Mouse (Mus musculus) megakaryocyte, adult 5-6 weeks (primary cell): ENCODE measurements around the gene Pappa2. TPM values are rescaled to one million over a fixed set of nuclear protein-coding genes. Genes with fewer than 3 reads are reported as not detected.

ENCODE experiments used
- ATAC-seq: 2 replicates; pipeline ENCODE4 v1.8.0; 2016; ENCODE audit warnings: mild to moderate bottlenecking, inconsistent platforms; ENCODE audit not compliant: poor library complexity, severe bottlenecking
- total RNA-seq, 2 experiments: library from RNA; stranded (forward) in 1 of 2; stranded (reverse) in 1 of 2; fragments of 153-499, 151-499 nt in 1 of 2; fragments of 221-1000, 200-1000 nt in 1 of 2; gene quantifications; 2 replicates each; pipeline versions ENCODE4 v1.2.3 to v1.2.4; 2015 to 2017

Gene Pappa2
- total RNA-seq (2015) (not detected in 2 replicates), total RNA-seq (2017) (not detected in 2 replicates)

DNA sequence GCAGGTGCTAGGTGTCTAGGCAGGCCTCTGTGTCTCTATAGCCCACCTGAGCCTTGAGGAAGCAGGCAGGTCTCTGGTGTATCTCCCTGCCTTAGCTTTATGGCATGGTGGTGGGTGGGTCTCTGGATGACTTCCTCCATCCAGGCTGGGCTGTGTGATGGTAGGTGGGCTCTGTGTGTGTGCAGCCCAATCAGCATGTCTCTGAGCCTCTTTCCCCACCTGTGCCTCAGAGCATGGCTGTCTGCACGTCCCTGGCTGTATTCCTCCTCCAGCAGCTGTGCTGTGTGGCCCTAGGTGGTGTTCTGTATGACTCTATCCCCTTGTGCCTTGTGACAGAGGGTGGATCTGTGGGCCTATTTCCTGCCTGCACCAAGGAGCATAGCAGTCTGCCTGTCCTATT is at the start of gene Pappa2:
TSS of gene Pappa2 (minus strand) at position 101 of the 400 bp plus-strand sequence.
- ATAC-seq, result no peak

DNA sequence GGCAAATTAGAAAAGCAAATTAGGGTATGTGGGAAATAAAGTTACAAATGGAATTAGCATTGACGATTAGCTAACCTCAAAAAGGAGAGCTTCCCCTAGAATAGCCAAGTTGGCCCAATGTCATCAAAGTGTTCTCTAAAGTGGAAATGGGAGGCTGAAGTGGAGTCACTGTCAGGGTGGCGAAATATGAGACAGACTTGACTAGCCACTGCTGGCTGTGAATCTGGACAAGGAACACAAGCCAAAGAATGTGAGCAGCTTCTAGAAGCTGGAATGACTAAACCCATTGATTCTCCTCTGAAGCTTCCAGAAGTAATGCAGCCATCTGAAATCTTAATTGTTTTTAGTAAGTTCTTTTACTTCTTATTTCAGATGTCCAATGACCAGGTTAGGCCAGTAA is 48.8 kb upstream of the Pappa2 start:
- no peak for ATAC-seq

DNA sequence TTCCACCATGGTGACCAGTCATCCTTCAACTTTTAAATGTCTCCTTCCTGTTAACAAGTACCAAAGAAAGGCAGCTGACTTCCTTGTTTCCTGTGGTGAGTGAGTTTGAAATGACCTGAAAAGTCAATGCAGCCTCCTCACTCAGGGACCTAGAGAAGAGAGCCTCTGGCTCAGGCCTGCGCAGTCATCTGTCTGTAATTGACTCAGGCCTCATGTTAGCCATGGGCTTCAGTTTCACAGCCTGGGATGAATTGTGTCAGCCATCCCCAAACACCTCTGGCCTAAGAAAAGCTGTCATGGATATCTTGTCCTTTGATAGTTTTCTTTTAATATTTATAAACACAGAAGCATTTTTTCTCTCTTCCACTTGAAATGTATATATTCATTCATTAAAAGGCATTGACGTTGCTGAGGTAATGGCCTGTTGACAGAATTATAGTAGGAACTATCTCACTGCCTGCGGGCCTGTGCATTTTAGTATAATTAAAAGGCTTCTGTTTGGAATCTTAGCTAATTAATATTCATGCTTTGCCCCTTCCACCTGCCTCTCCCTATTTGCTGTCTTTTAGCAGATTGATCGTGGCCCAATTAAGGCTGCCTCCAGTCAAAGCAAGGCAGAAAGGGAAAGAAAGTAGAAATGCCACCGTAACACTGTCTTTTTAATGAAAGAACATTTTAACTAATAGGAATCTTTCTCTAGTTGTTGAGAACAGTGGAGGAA is 34.8 kb upstream of the Pappa2 start:
- ATAC-seq, result no peak

DNA sequence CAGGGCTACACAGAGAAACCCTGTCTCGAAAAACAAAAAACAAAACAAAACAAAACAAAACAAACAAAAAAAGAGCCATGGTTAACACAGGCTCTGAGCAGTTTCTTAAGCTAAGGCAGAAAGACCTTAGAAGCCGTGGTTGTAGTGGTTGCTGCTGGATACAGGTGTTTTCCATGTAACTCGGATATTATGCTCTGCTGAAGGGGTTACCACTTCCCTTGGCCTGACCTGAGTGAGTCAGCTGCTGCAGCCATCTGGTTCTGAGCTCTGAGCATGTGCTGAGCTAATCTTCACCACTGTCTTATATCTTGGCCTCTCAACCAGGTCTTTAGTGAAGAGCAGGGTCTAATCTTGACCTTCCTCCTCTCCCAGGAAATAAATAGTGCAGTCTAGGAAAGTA is 6.8 kb upstream of the Pappa2 start:
- ATAC-seq, result no peak

DNA sequence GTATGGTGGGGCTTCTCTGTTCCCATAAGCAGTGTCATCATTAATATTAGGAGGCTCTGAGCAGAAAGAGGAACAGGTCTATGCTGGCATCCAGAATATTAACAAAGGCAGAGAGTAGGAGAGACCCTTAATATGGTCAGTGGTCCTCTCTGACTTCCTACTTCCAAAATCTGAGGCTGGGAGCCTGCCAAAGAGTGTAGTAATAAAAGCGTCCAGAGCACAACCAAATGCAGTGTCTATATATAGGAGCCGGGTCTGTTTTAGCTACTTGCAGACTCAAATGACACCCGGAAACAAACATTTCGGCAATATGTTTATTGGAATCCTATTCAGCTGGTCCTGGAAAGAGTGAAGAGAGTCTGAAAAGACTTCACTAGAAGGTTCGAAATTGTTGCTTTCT is 17.9 kb downstream of the Pappa2 start:
- ATAC-seq, result no peak

DNA sequence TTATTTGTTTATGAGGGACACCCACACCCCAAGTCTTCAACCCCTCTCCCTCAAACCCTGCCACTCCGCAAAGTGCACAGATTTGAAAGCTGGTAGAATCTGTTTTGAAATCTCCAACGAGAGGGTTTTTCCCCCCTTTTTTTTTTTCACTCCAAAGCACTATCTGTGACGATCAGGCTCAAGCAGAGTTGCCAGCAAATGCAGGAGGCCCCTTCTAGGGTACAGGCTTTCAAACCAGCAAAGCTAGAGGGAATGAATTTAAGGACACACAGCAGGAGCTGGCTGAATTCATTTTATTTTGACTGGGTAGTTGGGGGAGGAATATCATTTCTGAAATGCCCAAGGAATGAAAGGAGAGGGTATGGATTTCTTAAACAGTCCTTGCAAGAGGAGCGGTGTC is 19.3 kb downstream of the Pappa2 start:
- ATAC-seq, result no peak

DNA sequence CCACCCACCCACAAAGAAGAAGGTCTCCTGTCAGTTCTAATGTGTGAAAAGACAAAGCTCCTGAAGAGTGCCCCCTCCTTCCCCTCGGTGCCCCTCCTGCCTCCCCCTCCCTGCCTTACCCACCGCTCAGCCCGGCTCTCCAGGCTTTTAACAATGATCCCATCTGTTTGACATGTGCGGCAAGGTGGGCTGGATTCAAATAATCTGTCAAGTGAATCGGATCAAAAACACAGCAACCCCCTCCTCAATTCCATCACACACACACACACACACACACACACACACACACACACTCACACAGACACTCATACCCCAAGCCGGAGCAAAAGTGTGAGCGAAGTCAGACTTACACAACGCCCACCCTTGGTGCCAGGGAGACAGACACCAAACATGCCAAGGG is 19.7 kb downstream of the Pappa2 start:
- ATAC-seq, result no peak

DNA sequence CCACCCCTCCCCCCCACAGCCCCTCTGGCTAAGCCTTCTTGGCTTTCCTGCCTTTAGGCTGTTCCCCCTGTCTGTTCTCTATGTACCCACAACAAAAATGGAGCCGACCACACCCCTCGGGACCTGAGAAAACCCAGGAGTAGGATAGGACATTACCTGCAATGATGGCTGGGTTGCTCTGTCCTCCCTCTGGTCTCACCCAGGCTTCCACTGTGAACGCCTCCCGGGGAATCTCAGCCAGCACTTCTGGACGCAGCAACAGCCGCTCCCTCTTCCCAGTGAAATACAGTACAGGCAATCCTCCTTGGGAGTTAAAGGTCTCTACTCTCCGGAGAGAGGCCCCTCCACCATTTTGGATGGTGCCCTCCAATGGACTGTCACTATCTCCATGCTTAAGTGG is 23.9 kb downstream of the Pappa2 start:
- no peak for ATAC-seq

DNA sequence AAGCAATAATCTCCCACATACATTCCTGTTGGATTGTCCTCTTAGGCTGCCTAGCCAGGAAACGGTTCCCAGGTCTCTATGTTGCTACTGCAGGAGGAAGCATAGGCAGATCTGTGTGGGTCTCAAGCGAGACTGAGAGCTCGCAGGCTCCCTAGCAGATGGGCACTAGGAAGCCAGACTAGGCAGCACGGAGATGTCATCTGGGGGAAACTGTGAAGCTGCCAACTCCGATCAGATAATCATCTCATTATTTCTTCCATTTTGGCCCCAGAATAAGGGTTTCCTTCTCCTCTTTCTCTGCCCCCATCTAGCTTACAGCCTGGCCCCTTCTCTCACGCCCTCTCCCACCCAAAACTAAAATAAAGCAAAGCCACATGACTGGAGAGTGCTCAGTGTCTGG is 25.5 kb downstream of the Pappa2 start:
- no peak for ATAC-seq

DNA sequence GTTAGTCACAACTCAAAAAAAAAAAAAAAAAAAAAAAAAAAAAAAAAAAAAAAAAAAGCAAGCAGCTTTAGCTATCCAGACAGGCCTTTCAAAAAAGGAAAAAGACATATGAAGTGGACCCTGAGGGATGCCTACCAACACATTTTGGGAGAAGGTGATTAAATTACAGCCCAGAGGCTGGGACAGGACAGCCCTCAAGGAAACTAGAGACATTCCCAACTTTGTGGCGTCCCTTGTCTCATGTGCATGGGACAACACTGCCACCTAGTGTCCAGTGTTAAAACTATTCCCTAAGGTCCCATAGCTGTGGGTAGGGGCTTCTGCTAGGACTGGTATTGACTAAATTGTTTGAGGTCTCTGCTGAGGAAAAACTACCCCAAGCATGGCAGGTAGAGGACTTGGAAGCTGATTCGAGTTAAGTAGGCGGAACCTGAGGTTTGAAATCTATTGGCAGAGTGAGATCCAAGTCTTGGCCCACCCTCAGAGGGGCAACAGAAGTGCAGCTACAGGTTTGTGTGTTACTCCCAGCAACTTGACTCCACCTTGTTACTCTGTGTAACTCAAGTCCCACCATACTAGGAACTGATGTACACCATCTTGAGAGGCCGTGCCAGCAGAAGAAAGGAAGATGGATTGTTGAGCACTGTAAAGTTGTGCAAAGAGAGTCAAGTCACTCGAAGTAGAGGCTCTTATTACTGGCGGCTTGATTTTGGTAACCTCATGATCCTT is 26.6 kb downstream of the Pappa2 start:
- ATAC-seq, result peak; percentile 79

DNA sequence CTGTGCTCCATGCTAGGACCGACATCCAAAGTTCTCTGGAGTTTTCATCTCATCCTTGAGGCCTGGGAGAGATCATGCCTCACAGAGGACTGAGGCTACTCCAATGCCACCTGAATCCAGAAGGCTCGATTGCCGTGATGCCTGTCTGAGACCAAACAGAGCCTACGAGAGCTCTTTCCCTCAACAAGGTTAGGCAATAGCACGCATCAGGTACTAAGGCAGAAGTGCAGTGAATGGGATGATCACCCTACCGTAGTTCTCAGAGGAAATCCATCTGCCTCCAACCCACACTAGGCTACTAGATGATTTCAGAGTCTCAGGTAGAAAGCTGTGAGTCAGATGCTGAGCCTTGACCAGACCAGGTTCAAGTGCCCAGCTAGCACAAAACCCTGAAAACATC is 31.2 kb downstream of the Pappa2 start:
- no peak for ATAC-seq

DNA sequence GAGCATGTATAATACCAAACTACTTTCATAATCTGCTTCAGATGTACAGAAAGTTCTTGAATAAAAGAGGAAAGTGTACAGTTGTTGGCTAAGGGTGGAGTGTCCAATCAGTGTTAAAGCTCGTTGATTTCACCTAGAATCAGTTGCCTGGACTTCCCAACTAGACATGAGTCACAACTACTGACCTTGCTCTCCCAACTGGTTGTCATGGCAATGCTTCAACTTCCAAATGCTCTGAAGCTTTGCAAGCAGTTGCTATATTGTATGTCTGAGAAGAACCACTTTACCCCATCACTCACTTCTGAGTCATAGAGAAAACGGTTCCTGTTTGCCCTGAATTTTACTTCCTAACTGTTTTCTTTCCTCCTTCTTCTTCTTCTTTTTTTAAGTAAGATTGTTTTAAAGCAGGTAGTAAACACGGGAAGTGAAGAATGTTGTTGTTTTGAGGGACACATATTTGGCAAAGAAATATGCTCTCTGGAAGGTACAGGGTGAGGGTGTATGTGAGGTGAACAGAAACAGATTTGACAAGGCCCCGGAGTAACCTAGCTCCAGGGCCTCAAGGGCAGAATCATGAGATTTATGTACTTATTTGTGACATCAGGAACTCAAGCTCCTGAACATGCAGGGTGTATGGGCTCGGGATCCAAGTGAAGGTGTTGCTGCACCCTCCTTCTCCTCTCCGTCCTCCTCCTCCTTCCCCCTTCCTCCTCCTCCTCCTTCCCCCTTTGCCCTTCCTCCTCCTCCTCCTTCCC is 32.1 kb downstream of the Pappa2 start:
- ATAC-seq, result no peak

DNA sequence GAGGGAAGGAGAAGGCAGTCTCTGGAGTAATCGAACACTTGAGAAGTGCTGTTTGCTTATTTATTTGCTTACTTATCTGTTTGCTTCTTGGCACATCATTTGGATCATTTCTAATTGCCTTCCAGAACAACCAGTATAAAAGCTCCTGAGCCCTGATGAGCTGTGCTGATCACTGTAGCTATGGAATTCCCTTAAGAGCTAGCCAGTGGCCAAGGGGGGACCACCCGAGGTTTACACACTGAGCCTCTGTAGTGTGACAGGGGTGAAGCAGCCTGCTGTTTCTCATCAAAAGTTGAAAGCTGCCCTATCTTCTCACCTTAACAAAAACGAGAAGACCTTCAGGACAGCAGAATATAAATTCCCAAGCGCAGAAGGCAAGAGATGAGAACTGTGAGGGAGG is 35.4 kb downstream of the Pappa2 start:
- no peak for ATAC-seq

DNA sequence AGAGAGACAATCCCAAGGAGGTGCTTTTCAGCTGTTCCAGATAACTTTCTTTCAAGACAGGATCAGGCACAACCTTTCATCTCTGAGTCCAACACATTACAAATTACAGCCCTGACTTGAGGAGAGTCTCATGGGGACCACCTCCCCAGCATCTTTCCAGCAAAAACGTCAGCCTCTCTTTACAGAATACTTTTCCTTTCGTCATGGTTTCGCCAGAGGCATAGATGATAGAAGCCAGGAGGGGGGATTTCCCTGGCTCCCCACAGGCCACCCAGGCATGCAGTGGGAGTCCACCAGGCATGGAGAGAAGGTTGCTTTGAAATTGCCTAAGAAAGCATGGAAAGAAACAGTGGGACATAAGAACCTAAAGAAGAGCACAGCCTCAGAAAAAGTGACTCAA is 37.4 kb downstream of the Pappa2 start:
- no peak for ATAC-seq

DNA sequence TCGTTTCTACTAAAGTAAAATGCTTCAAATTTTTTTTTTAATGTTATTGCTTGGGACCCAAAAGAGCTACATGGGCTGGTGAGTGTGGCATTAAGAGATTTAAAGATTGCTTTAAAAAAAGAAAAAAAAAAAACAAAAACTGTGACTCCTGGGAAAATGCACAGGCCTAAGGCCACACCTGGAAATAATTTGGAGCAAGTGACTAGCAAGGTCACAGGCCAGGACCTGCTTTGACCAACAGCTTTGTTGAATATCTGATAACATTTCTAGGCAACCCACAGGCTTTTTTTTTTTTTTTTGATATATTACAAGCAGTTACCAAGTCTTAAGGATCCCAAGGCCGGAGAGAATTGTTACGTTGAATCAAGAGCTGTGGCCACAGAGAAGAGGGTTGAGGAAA is 39.3 kb downstream of the Pappa2 start:
- ATAC-seq, result no peak

DNA sequence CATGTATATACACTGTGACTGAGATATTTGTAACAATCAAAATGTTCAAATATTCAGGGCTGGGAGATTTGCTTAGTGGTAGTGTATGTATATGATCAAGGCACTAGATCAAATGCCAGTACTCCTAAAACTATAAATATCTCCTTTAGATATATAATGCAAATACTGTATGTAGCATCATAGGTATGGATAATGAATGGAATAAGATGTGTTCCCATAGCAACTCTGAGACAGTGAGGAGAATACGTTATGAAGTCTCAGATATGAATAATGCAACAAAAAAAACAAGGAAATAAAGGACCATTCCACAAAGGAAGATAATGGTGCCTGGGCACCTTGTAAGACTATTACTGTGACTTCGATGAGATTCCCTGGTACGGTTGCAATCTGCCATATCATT is 45.8 kb downstream of the Pappa2 start:
- no peak for ATAC-seq

DNA sequence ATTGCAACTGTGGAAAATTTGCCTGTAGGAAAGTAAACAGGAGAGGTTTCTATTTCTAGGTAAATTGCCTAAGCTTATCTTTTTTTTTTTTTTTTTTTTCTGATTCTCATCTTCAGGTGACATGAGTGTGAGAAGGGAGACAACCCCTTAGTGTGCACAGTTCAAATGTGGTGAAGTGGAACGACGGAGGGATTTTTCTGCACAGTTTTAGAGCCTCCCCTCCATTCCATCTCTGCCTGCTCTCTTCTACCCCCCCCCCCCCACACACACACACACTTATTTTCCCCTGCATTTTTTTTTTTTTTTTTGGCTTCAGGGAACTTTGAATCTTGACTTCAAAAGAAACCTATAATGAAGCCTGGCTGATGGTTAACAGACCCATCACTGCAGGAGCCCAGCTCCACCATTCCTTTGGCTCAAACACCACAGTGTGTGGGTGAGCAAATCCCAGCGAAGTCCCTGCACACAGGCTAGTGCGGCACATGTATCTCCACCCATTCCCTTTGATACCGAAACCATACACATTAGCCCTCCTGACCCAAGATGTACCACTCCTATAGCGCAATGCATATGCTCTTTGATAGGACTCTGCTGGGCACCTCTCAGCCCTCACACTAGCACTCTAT is 49.0 kb downstream of the Pappa2 start:
- ATAC-seq, result no peak

DNA sequence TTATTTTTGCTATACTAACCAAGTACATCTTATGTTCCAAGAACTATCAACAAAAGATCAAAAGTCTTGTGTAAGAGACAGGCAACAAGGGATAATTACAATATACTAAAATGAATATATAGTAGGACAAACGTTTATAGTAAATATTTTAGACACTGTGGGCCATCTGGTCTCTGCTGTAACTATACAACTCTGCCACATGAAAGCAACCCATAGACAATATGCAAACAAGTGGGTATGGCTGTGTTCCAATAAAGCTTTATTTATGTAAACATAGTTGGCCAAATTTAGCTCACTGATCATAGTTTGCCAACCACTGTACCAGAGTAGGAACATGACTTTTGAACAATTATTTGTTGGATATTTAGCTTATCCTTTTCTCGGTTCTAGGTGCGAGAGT is 50.9 kb downstream of the Pappa2 start:
- no peak for ATAC-seq

DNA sequence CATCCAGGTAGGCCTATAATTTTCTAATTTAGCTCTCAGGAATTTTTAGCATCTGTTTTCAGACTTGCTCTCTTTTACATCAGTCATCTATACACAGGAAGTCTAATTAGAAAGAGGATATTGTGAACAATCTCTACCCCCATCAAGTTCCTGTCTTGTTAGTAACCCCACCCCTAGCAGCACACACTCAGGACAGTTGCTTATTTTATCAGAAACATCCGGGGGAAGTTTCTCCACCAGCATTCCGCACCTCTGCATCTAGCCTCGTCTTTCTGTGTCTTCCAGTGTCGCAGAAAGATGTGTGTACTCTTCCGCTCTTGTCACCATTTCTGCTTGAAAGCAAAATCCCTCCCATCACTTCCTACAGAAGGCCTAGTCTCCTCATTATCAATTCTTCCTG is 59.8 kb downstream of the Pappa2 start:
- no peak for ATAC-seq

DNA sequence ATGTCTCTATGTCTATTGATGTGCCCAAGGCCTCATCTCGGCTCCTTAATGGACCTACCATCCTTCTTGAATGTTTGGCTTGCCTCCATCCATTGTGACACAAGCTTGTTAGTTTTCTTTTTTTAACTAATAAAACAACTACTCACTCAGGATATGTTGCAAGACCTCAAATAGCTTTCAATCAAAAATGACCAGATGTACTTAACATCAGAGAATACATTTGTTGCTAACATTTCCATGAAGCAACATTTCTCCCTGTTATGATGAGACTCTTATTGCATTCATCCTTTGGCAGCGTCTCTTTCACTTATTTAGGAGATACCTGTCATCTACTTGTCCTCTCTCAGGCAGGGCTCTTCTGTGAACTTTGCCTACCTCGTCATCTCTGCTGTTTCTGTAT is 61.4 kb downstream of the Pappa2 start:
- no peak for ATAC-seq

DNA sequence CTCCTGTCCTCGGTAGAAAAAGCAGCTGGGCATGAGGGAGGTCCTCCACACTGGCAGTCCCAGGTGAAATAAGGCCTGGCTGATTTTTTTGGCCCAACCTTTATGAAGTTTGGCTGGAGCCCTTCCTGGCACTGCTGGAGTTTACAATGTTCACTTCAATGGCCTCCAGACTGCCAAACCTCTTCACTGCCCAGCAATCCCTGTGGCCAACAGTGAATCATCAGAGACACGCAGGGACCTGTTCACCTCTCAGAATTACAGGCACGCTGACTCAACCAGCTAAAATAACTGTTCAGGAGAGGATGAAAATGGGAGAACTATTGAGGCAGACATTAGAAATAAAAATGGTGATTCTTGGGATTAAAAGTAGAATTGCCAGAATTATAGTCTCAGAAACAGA is 63.2 kb downstream of the Pappa2 start:
- ATAC-seq, result no peak
